Mouse (Mus musculus) kidney, adult 2 months (tissue): ENCODE measurements around the gene Olfr692.

ENCODE experiments used
- CTCF ChIP-seq: fragments of 200-500 bp; conservative IDR thresholded peaks from 2 replicates; pipeline ENCODE4 v1.5.1; 2011; ENCODE audit warnings: low read depth, mild to moderate bottlenecking, control low read depth, low read length, moderate library complexity, mixed read lengths; ENCODE audit not compliant: insufficient read depth, insufficient read length
- POLR2A ChIP-seq: fragments of 200-500 bp; IDR thresholded peaks from one replicate; pipeline ENCODE4 v1.6.1; 2011; ENCODE audit warnings: low read depth, low read length, control low read depth

GRCm38 (mm10) chr7:105396126-105396525, 28.1 kb downstream of the Olfr692 start:
- TF ChIP-seq POLR2A (no peak), CTCF (no peak)
